In genomic region chr10:40883644-40884278, GRCm38 (mm10) we compare ENCODE assay signal across 8 mouse cellular contexts. TPM values are rescaled to one million over a fixed set of nuclear protein-coding genes. Genes with fewer than 3 reads are reported as not detected.
A peak's percentile ranks its signal among the peaks of the same experiment; 100 is the strongest.
DNase-seq lines count a peak whose midpoint lies in the region; ATAC-seq and TF ChIP-seq lines count a peak whose summit lies in the region.

No protein-coding gene starts in this region.

- H3K4me2 ChIP-seq in CH12.LX (ENCODE audit: insufficient read depth, low read depth, poor library complexity, severe bottlenecking), result peak overlapping the region; percentile 99
- H3K4me2 ChIP-seq in embryonic facial prominence, embryonic 14.5 days (ENCODE audit: low read depth, low read length), result peak overlapping the region; percentile 69
- H3K4me2 ChIP-seq in intestine, embryonic 14.5 days (ENCODE audit: low read length), result peak overlapping the region; percentile 74
- H3K4me2 ChIP-seq in neural tube, embryonic 13.5 days, result peak overlapping the region; percentile 58

- TF ChIP-seq POLR2A in CH12.LX (IDR thresholded peaks at IDR 0.05; ENCODE audit: low read depth, low read length), result no peak

- no peak for TF ChIP-seq RAD21 in CH12.LX (IDR thresholded peaks at IDR 0.05; ENCODE audit: low read depth, low read length)

- peaks cover 16% of the 10 kb centered on the region for H3K79me2 ChIP-seq in CH12.LX (replicated peaks; ENCODE audit: control insufficient read depth, extremely low read depth, insufficient read depth, poor library complexity, severe bottlenecking)

- peaks cover 32% of the 10 kb centered on the region for H3K27me3 ChIP-seq in CH12.LX (replicated peaks)
- no peaks in the 10 kb centered on the region for H3K27me3 ChIP-seq in embryonic facial prominence, embryonic 14.5 days (replicated peaks; ENCODE audit: control insufficient read depth, insufficient read depth, low read length)
- no peaks in the 10 kb centered on the region for H3K27me3 ChIP-seq in intestine, embryonic 14.5 days (replicated peaks; ENCODE audit: control insufficient read depth, insufficient read depth, low read length)
- H3K27me3 ChIP-seq in neural tube, embryonic 13.5 days, result no peaks in the 10 kb centered on the region

- dilution Hi-C loops in CH12.LX (cut with MboI; ENCODE audit: extremely low pct_ligation_motif_present, extremely low pct_unique_long_range_greater_than_20kb, low sequenced_read_pairs), result no loop called here

- peak; percentile 90 for ATAC-seq in embryonic facial prominence, embryonic 14.5 days (ENCODE audit: low read depth)
- peak; percentile 89 for ATAC-seq in intestine, embryonic 14.5 days (replicated peaks; ENCODE audit: low FRiP score, low TSS enrichment, low read depth)
- peak; percentile 92 for ATAC-seq in neural tube, embryonic 13.5 days (ENCODE audit: low read depth)

- under 1% methylated on average over 22 of the region's 87 CpGs for whole genome bisulfite sequencing in embryonic facial prominence, embryonic 14.5 days
- under 1% methylated on average over 55 of the region's 87 CpGs for WGBS in intestine, embryonic 14.5 days
- WGBS in neural tube, embryonic 13.5 days, result under 1% methylated on average over 84 of the region's 87 CpGs

- in situ Hi-C loops in CH12.LX (cut with MboI; ENCODE audit: low pct_ligation_motif_present, low pct_unique_long_range_greater_than_20kb, low sequenced_read_pairs), result no loop called here

- no peak overlapping the region for H3K27ac ChIP-seq in CH12.LX (ENCODE audit: insufficient read depth, low read depth)
- peak overlapping the region; percentile 87 for H3K27ac ChIP-seq in embryonic facial prominence, embryonic 14.5 days (replicated peaks; ENCODE audit: low read depth, low read length)
- peak overlapping the region; percentile 94 for H3K27ac ChIP-seq in intestine, embryonic 14.5 days (ENCODE audit: low read depth)
- H3K27ac ChIP-seq in neural tube, embryonic 13.5 days (replicated peaks), result peak overlapping the region; percentile 99

- DNase-seq in heart, adult 8-10 months (ENCODE audit: low spot score), result peak; percentile 3
- DNase-seq in heart, adult 18-20 months, result no peak
- DNase-seq in CH12.LX (ENCODE audit: extremely low read depth), result no peak
- peak; percentile 92 for DNase-seq in embryonic facial prominence, embryonic 14.5 days (ENCODE audit: low spot score)
- peak; percentile 80 for DNase-seq in intestine, embryonic 14.5 days (ENCODE audit: low spot score)
- DNase-seq in embryo, embryonic 9.5 days (ENCODE audit: extremely low spot score), result no peak
- no peak for DNase-seq in adrenal gland, postnatal 10 days

- peak overlapping the region; percentile 44 to 95 (median 80) for H3K4me3 ChIP-seq in CH12.LX (replicated peaks in 1 of 3; ENCODE audit: low read depth in 2 of 3, low read length in 2 of 3, poor library complexity in 1 of 3)
- H3K4me3 ChIP-seq in embryonic facial prominence, embryonic 14.5 days (ENCODE audit: low read depth, low read length), result peak overlapping the region; percentile 90
- peak overlapping the region; percentile 91 for H3K4me3 ChIP-seq in intestine, embryonic 14.5 days (ENCODE audit: low read depth, low read length)
- peak overlapping the region; percentile 95 for H3K4me3 ChIP-seq in neural tube, embryonic 13.5 days

- no peak for TF ChIP-seq CTCF in CH12.LX (conservative IDR thresholded peaks at IDR 0.05 in 1 of 2, IDR thresholded peaks at IDR 0.05 in 1 of 2; ENCODE audit: low read depth in 2 of 2, low read length in 2 of 2)

- H3K9ac ChIP-seq in CH12.LX (ENCODE audit: insufficient read depth, low read depth), result no peak overlapping the region
- H3K9ac ChIP-seq in embryonic facial prominence, embryonic 14.5 days (ENCODE audit: low read depth, low read length), result peak overlapping the region; percentile 74
- peak overlapping the region; percentile 82 for H3K9ac ChIP-seq in intestine, embryonic 14.5 days (ENCODE audit: low read length)
- H3K9ac ChIP-seq in neural tube, embryonic 13.5 days, result peak overlapping the region; percentile 98

- no peaks in the 10 kb centered on the region for H3K9me3 ChIP-seq in CH12.LX (replicated peaks; ENCODE audit: low read length)
- H3K9me3 ChIP-seq in embryonic facial prominence, embryonic 14.5 days (ENCODE audit: control insufficient read depth, low read length), result no peaks in the 10 kb centered on the region
- no peaks in the 10 kb centered on the region for H3K9me3 ChIP-seq in intestine, embryonic 14.5 days (ENCODE audit: control insufficient read depth, low read length)
- no peaks in the 10 kb centered on the region for H3K9me3 ChIP-seq in neural tube, embryonic 13.5 days

- peaks cover 0 to 16% of the 10 kb centered on the region in 2 experiments; a peak in 2 of 4 replicates for H3K4me1 ChIP-seq in CH12.LX (ENCODE audit: control insufficient read depth in 1 of 2, insufficient read depth in 2 of 2)
- peaks cover 12% of the 10 kb centered on the region for H3K4me1 ChIP-seq in embryonic facial prominence, embryonic 14.5 days (ENCODE audit: control insufficient read depth, insufficient read depth, low read length)
- H3K4me1 ChIP-seq in intestine, embryonic 14.5 days (replicated peaks; ENCODE audit: control insufficient read depth, insufficient read depth, low read length), result peaks cover 12% of the 10 kb centered on the region; the same call in 1 of the 2 replicates
- H3K4me1 ChIP-seq in neural tube, embryonic 13.5 days (replicated peaks), result peaks cover 43% of the 10 kb centered on the region

- TF ChIP-seq EP300 in CH12.LX (IDR thresholded peaks at IDR 0.05; ENCODE audit: low read length), result no peak

- peaks cover 0 to 18% of the 10 kb centered on the region in 2 experiments for H3K36me3 ChIP-seq in CH12.LX (replicated peaks in 1 of 2; ENCODE audit: control insufficient read depth in 1 of 2, insufficient read depth in 1 of 2, low read length in 1 of 2)
- H3K36me3 ChIP-seq in embryonic facial prominence, embryonic 14.5 days (ENCODE audit: control insufficient read depth, insufficient read depth, low read length), result no peaks in the 10 kb centered on the region; the same call in 1 of the 2 replicates
- peaks cover 5% of the 10 kb centered on the region for H3K36me3 ChIP-seq in intestine, embryonic 14.5 days (ENCODE audit: control insufficient read depth, insufficient read depth, low read length)
- H3K36me3 ChIP-seq in neural tube, embryonic 13.5 days, result peaks cover 6% of the 10 kb centered on the region

TF ChIP-seq in CH12.LX, 34 proteins besides CTCF, POLR2A, EP300 and RAD21:
- TF ChIP-seq MAFK (IDR thresholded peaks at IDR 0.05; ENCODE audit: insufficient replicate concordance, low read length) (no peak), MEF2A (IDR thresholded peaks at IDR 0.05; ENCODE audit: borderline replicate concordance, low read depth, low read length) (no peak), SMC3 (IDR thresholded peaks at IDR 0.05; ENCODE audit: low read depth, low read length) (no peak), JUN (IDR thresholded peaks at IDR 0.05; ENCODE audit: insufficient read depth, low read depth, low read length) (no peak), MXI1 (IDR thresholded peaks at IDR 0.05; ENCODE audit: low read depth, low read length) (no peak), MAX (IDR thresholded peaks at IDR 0.05; ENCODE audit: low read length) (no peak), ELF1 (IDR thresholded peaks at IDR 0.05; ENCODE audit: low read depth, low read length) (no peak), JUND (conservative IDR thresholded peaks at IDR 0.05; ENCODE audit: low read depth, low read length) (no peak), MAZ (IDR thresholded peaks at IDR 0.05; ENCODE audit: low read depth, low read length) (no peak), KAT2A (IDR thresholded peaks at IDR 0.05; ENCODE audit: insufficient replicate concordance, low read length) (no peak), SIN3A (IDR thresholded peaks at IDR 0.05; ENCODE audit: low read length) (no peak), ZC3H11A (IDR thresholded peaks at IDR 0.05; ENCODE audit: low read depth, low read length) (no peak), CHD2 (IDR thresholded peaks at IDR 0.05; ENCODE audit: low read length) (no peak), UBTF (IDR thresholded peaks at IDR 0.05; ENCODE audit: low read depth, low read length) (no peak), TBP (conservative IDR thresholded peaks at IDR 0.05; ENCODE audit: low read depth, low read length) (no peak), HCFC1 (IDR thresholded peaks at IDR 0.05; ENCODE audit: low read depth, low read length) (no peak), USF2 (conservative IDR thresholded peaks at IDR 0.05; ENCODE audit: low read depth, low read length) (no peak), BHLHE40 (IDR thresholded peaks at IDR 0.05; ENCODE audit: low read depth, low read length) (no peak), ZKSCAN1 (IDR thresholded peaks at IDR 0.05; ENCODE audit: borderline replicate concordance, low read depth, low read length) (no peak)

RNA-seq across cellular contexts. Expression of gene Wasf1, which starts 0.5 kb away (rescaled TPM):
- under 1 TPM; 0.14 to 0.79 (median 0.43) TPM for total RNA-seq in heart, adult 8-10 months (2022)
- total RNA-seq in heart, adult 18-20 months (2021), result 1 to 10 TPM in 1 of 2 experiments, under 1 TPM in 1; 0.40 to 1.0 TPM
- not detected in 2 replicates for total RNA-seq in CH12.LX (2012; rRNA removed)
- 0.08 TPM in 1 of 2 replicates, not detected in the other for total RNA-seq in CH12.LX (2014; rRNA removed)
- polyA plus RNA-seq in CH12.LX (2012; ENCODE audit: insufficient read length, low read depth), result 0.09 and 0.10 TPM in 2 replicates
- polyA plus RNA-seq in embryonic facial prominence, embryonic 14.5 days (2014; fragmentation: Nextera tagmentation; extraction: Ambion mirVana), result 13.9 and 17.4 TPM in 2 replicates
- 19.5 and 21.9 TPM in 2 replicates for polyA plus RNA-seq in intestine, embryonic 14.5 days (2014; fragmentation: Nextera tagmentation; extraction: Ambion mirVana)
- 106 and 116 TPM in 2 replicates for polyA plus RNA-seq in neural tube, embryonic 13.5 days (2015; fragmentation: Nextera tagmentation; extraction: Ambion mirVana)
- total RNA-seq in adrenal gland, postnatal 10 days (2021), result 1 to 10 TPM; 5.5 to 6.7 TPM

RNA-seq across cellular contexts. Expression of gene Cdc40, which starts 0.7 kb away (rescaled TPM):
- 10 to 100 TPM; 15.8 to 20.9 (median 20.0) TPM for total RNA-seq in heart, adult 8-10 months (2022)
- 10 to 100 TPM; 17.7 to 19.0 TPM for total RNA-seq in heart, adult 18-20 months (2021)
- total RNA-seq in CH12.LX (2012; rRNA removed) (12.7 and 13.6 TPM in 2 replicates), CH12.LX (2014; rRNA removed) (8.7 and 10.6 TPM in 2 replicates)
- polyA plus RNA-seq in CH12.LX (2012; ENCODE audit: insufficient read length, low read depth), result 34.2 and 36.0 TPM in 2 replicates
- polyA plus RNA-seq in embryonic facial prominence, embryonic 14.5 days (2014; fragmentation: Nextera tagmentation; extraction: Ambion mirVana), result 27.1 and 27.6 TPM in 2 replicates
- polyA plus RNA-seq in intestine, embryonic 14.5 days (2014; fragmentation: Nextera tagmentation; extraction: Ambion mirVana), result 32.0 and 35.6 TPM in 2 replicates
- polyA plus RNA-seq in neural tube, embryonic 13.5 days (2015; fragmentation: Nextera tagmentation; extraction: Ambion mirVana), result 27.0 and 27.5 TPM in 2 replicates
- 10 to 100 TPM; 23.3 to 26.7 TPM for total RNA-seq in adrenal gland, postnatal 10 days (2021)

Comparison
In these comparisons a context has a peak if more than half of its experiments do, and no peak if none do; other contexts are left out.
1. DNase-seq: peak in heart, adult 8-10 months (single experiment), embryonic facial prominence, embryonic 14.5 days (single experiment) and intestine, embryonic 14.5 days (single experiment); none in heart, adult 18-20 months (0 of 2), CH12.LX (single experiment), embryo, embryonic 9.5 days (single experiment) and adrenal gland, postnatal 10 days (single experiment).
2. Peak in every context shown above with its lines, with median percentiles within 50 percentile points of each other: H3K4me2 ChIP-seq, H3K4me3 ChIP-seq and ATAC-seq.